Mouse (Mus musculus) thymus, adult 2 months (tissue): ENCODE measurements around the gene Krt75.

Experiments
- CTCF ChIP-seq: fragments of 200-500 bp; IDR thresholded peaks from 2 replicates; pipeline ENCODE4 v1.5.1; 2012; ENCODE audit warnings: mild to moderate bottlenecking, control low read depth, low read length, moderate library complexity, borderline replicate concordance; ENCODE audit not compliant: control insufficient read depth, poor library complexity, insufficient read depth; ENCODE audit errors: extremely low read depth
- POLR2A ChIP-seq: fragments of 200-500 bp; IDR thresholded peaks from 2 replicates; pipeline ENCODE4 v1.6.1; 2012; ENCODE audit warnings: mild to moderate bottlenecking, low read length, control low read depth, moderate library complexity; ENCODE audit not compliant: control insufficient read depth, poor library complexity, insufficient read depth; ENCODE audit errors: extremely low read depth

GRCm38 (mm10) chr15:101552188-101552587 lies 21.5 kb downstream of the Krt75 start:
- no peak for TF ChIP-seq POLR2A
- TF ChIP-seq CTCF = no peak
